Mouse (Mus musculus): ENCODE results near the gene Ptgis. TPM values are rescaled to one million over a fixed set of nuclear protein-coding genes. Genes with fewer than 3 reads are reported as not detected.

Gene Ptgis
- polyA plus RNA-seq, 1 experiment = 116 TPM

DNA sequence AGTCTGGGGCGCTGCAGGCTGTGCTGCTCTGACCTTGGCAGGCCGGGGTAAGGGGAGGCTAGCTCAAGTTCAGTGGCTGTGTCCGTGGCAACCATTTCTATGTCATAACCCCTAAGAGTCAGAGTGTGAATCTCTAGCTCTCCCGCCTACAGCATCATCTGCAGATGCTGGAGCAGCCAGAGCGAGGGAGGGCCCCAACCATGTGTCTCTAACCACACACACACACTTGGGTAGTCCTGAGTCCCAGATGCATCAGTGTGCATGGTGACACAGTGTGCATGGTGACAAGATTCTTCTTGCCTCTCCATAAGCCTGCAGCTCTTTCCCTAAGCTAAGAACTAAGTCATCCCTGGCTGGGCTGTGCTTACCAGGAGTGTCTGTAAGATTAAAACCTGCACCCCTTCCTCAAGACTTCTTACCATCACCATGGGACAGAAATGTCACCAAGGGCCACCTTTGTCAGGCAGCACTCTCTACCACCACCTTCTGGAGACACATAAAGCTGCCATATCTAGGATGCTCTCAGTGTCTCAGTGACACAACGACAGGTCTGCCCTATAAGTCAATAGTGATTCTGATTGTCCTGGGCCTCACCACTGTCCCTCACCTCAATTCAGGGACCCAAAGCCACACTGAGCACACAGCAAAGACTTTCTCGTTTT, 36.8 kb downstream of the Ptgis start:
- no peak overlapping the region for H3K4me2 ChIP-seq (ENCODE audit: low read depth)
- TF ChIP-seq TCF12 (IDR thresholded peaks at IDR 0.05; ENCODE audit: insufficient read depth, poor library complexity, severe bottlenecking) (no peak), CEBPB (IDR thresholded peaks at IDR 0.05; ENCODE audit: insufficient read depth, poor library complexity, severe bottlenecking) (no peak), USF1 (IDR thresholded peaks at IDR 0.05; ENCODE audit: low read depth) (no peak), REST (IDR thresholded peaks at IDR 0.05; ENCODE audit: insufficient read depth, insufficient read length) (no peak), SRF (IDR thresholded peaks at IDR 0.05; ENCODE audit: control insufficient read depth, insufficient read length, low read depth) (no peak), MYOD1 (IDR thresholded peaks at IDR 0.05; ENCODE audit: control insufficient read depth in 1 of 3, insufficient read length in 2 of 3, low read depth in 2 of 3) (no peak)
- no peaks in the 10 kb centered on the region for H3K27me3 ChIP-seq (ENCODE audit: control insufficient read depth, insufficient read depth, insufficient read length)
- H3K79me2 ChIP-seq (ENCODE audit: control insufficient read depth, insufficient read depth) = no peaks in the 10 kb centered on the region
- no peaks in the 10 kb centered on the region for H3K36me3 ChIP-seq (ENCODE audit: control insufficient read depth, insufficient read depth)
- no peak overlapping the region for H3ac ChIP-seq (ENCODE audit: control insufficient read depth, insufficient read length)
- H3K4me3 ChIP-seq = no peak overlapping the region

DNA sequence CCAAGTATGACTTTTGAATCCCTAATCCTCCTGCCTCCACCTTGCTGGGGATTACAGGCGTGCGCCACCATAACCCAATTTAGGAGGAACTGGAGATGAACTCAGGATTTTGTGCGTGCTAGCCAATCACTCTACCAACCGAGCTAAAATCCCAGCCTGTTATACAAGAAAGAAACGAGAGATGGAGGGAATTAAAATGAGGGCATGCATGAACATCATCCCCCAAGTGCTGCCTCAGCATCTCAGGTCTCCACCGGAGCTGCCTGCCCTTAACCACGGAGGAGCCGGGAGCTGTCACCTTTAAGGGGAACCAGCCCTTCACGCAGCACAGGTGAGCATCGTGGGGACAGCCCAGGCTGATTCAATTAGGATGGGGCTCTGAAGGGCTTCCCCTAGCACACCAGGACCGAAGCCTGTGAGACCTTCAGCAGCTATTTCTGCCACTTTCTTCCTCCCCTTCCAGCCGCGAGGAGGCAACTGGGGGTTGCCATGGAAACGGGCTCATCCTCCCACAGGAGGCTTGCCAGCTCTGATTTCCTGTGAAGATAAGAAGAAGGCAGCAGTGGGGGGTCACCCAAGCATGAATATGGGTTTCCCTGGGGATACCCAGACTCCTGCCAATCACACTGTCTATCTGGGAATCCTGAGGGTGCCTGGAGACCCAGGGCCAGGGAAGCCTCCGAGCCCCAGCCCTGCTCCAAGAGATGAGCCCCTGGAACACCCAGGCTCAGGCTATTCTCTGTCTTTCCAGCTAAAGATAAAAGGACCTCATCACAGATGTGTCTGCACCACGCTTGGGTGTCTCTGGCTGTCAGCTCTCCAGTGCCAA, 38.7 kb downstream of the Ptgis start:
- Histone ChIP-seq H3K36me3 (ENCODE audit: control insufficient read depth, insufficient read depth) (no peaks in the 10 kb centered on the region), H3K79me2 (ENCODE audit: control insufficient read depth, insufficient read depth) (no peaks in the 10 kb centered on the region), H3K4me2 (ENCODE audit: low read depth) (no peak overlapping the region), H3K4me3 (no peak overlapping the region), H3K27me3 (ENCODE audit: control insufficient read depth, insufficient read depth, insufficient read length) (no peaks in the 10 kb centered on the region), H3ac (ENCODE audit: control insufficient read depth, insufficient read length) (no peak overlapping the region)
- TF ChIP-seq TCF12 (IDR thresholded peaks at IDR 0.05; ENCODE audit: insufficient read depth, poor library complexity, severe bottlenecking) (no peak), CEBPB (IDR thresholded peaks at IDR 0.05; ENCODE audit: insufficient read depth, poor library complexity, severe bottlenecking) (no peak)

DNA sequence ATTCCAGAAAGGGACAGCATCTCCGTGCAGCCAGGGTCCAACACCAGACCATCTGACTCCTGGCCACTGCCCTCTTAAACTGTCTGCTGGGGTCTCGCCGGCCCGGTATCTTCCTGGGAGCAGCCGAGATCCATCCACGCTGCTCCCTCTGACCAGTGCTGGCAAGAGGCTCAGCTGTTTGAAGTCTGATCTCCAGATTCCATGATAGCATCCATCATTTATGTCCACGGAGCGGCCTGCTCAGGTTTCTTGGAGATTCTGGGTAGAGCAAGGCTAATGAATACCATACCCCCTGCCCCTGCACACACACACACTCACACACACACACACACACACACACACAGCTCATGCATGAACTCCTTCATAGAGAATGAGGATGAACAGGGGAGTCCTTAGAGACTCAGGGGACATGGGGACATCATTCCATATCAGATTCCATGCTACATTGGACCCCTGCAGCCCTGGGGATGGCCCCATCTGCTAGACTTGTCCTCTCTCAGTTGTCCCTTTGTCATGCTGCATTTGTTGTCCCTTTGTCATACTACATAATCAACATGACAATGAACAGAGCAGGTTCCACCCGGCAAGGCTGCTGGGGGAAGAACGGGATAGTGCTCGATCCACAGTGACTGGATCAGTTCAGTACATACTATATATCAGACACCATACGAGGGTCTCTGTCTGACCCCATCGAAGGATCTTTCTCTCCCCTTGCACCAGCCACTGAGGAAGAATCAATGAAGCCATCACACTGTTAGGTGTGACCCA, 41.6 kb downstream of the Ptgis start:
- TF ChIP-seq MAX (IDR thresholded peaks at IDR 0.05; ENCODE audit: low read depth) (no peak), POLR2A (IDR thresholded peaks at IDR 0.05; ENCODE audit: insufficient read length, low read depth) (no peak), CEBPB (IDR thresholded peaks at IDR 0.05; ENCODE audit: insufficient read depth, poor library complexity, severe bottlenecking) (no peak), USF1 (IDR thresholded peaks at IDR 0.05; ENCODE audit: low read depth) (no peak), E2F4 (IDR thresholded peaks at IDR 0.05; ENCODE audit: insufficient read depth) (no peak), REST (IDR thresholded peaks at IDR 0.05; ENCODE audit: insufficient read depth, insufficient read length) (no peak), TCF3 (IDR thresholded peaks at IDR 0.05; ENCODE audit: insufficient read length, low read depth) (no peak)
- no peak overlapping the region for H3ac ChIP-seq (ENCODE audit: control insufficient read depth, insufficient read length)
- no peaks in the 10 kb centered on the region for H3K36me3 ChIP-seq (ENCODE audit: control insufficient read depth, insufficient read depth)
- no peak overlapping the region for H3K4me2 ChIP-seq (ENCODE audit: low read depth)
- no peak overlapping the region for H3K4me3 ChIP-seq
- no peaks in the 10 kb centered on the region for H3K79me2 ChIP-seq (ENCODE audit: control insufficient read depth, insufficient read depth)
- H3K27me3 ChIP-seq (ENCODE audit: control insufficient read depth, insufficient read depth, insufficient read length) = no peaks in the 10 kb centered on the region

DNA sequence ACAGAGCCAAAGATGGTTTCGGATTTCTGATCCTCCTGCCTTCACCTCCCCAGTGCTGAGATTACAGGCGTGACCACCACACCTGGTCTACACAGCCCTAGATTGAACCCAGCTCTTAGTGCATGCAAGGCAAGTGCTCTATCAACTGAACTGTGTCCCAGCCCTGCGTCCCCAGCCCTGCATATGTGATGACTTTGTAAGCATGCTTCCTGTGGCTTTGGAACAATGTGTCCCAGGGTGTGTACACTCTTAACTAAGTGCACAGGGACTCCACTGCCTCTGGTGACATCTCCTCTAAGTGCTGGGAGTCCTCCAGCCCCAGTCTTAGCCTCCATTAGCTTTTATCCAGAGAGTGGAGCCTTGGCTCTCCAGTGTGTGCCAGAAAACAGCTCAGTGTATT, 47.0 kb downstream of the Ptgis start:
- Histone ChIP-seq H3K4me2 (ENCODE audit: low read depth) (no peak overlapping the region), H3ac (ENCODE audit: control insufficient read depth, insufficient read length) (no peak overlapping the region), H3K36me3 (ENCODE audit: control insufficient read depth, insufficient read depth) (no peaks in the 10 kb centered on the region), H3K79me2 (ENCODE audit: control insufficient read depth, insufficient read depth) (no peaks in the 10 kb centered on the region), H3K27me3 (ENCODE audit: control insufficient read depth, insufficient read depth, insufficient read length) (peaks cover 16% of the 10 kb centered on the region), H3K4me3 (no peak overlapping the region)
- TF ChIP-seq E2F4 (IDR thresholded peaks at IDR 0.05; ENCODE audit: insufficient read depth) (no peak), SRF (IDR thresholded peaks at IDR 0.05; ENCODE audit: control insufficient read depth, insufficient read length, low read depth) (no peak), MYOG (IDR thresholded peaks at IDR 0.05; ENCODE audit: control insufficient read depth in 1 of 3, insufficient read depth in 1 of 3, insufficient read length in 2 of 3, low read depth in 2 of 3) (no peak), TCF3 (IDR thresholded peaks at IDR 0.05; ENCODE audit: insufficient read length, low read depth) (no peak), POLR2AphosphoS2 (IDR thresholded peaks at IDR 0.05; ENCODE audit: insufficient read length, low read depth) (no peak), REST (IDR thresholded peaks at IDR 0.05; ENCODE audit: insufficient read depth, insufficient read length) (no peak), TCF12 (IDR thresholded peaks at IDR 0.05; ENCODE audit: insufficient read depth, poor library complexity, severe bottlenecking) (no peak), MYOD1 (IDR thresholded peaks at IDR 0.05; ENCODE audit: control insufficient read depth in 1 of 3, insufficient read length in 2 of 3, low read depth in 2 of 3) (no peak), MAX (IDR thresholded peaks at IDR 0.05; ENCODE audit: low read depth) (no peak), CEBPB (IDR thresholded peaks at IDR 0.05; ENCODE audit: insufficient read depth, poor library complexity, severe bottlenecking) (no peak), USF1 (IDR thresholded peaks at IDR 0.05; ENCODE audit: low read depth) (no peak), POLR2A (IDR thresholded peaks at IDR 0.05; ENCODE audit: insufficient read length, low read depth) (no peak)

DNA sequence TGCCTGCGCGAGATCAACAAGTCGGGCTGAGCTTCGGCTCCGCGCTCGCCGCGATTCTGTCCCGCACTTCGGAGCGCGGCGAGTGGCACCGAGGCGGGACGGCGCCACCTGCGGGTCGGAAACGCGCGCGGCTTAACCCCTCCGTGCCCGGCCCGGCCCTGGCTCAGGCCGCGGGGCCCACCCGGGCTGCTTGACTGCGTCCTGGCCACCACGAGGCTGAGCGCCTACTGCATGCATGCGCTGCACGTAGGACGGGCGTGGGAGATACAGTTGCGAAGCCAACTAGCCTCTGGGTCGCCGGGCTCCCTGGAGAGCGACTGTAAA, 50.4 kb downstream of the Ptgis start, which contains the start of gene Kcnb1:
Kcnb1 (minus strand) TSS at position 80 of the 324 bp plus-strand sequence.
- H3K4me3 ChIP-seq = no peak within 1 kb of the TSS
- H3K27me3 ChIP-seq (ENCODE audit: control insufficient read depth, insufficient read depth, insufficient read length) = peaks cover 42% of the 10 kb centered on the region
- H3ac ChIP-seq (ENCODE audit: control insufficient read depth, insufficient read length) = no peak within 1 kb of the TSS
- no peak within 1 kb of the TSS for H3K4me2 ChIP-seq (ENCODE audit: low read depth)
- TF ChIP-seq MYOD1 (IDR thresholded peaks at IDR 0.05; ENCODE audit: control insufficient read depth in 1 of 3, insufficient read length in 2 of 3, low read depth in 2 of 3) (no peak), USF1 (IDR thresholded peaks at IDR 0.05; ENCODE audit: low read depth) (no peak), CEBPB (IDR thresholded peaks at IDR 0.05; ENCODE audit: insufficient read depth, poor library complexity, severe bottlenecking) (no peak), POLR2A (IDR thresholded peaks at IDR 0.05; ENCODE audit: insufficient read length, low read depth) (no peak), TCF12 (IDR thresholded peaks at IDR 0.05; ENCODE audit: insufficient read depth, poor library complexity, severe bottlenecking) (no peak), MYOG (IDR thresholded peaks at IDR 0.05; ENCODE audit: control insufficient read depth in 1 of 3, insufficient read depth in 1 of 3, insufficient read length in 2 of 3, low read depth in 2 of 3) (no peak), TCF3 (IDR thresholded peaks at IDR 0.05; ENCODE audit: insufficient read length, low read depth) (no peak), E2F4 (IDR thresholded peaks at IDR 0.05; ENCODE audit: insufficient read depth) (no peak), SRF (IDR thresholded peaks at IDR 0.05; ENCODE audit: control insufficient read depth, insufficient read length, low read depth) (no peak)
- no peaks in the 10 kb centered on the region for H3K36me3 ChIP-seq (ENCODE audit: control insufficient read depth, insufficient read depth)
- no peaks in the 10 kb centered on the region for H3K79me2 ChIP-seq (ENCODE audit: control insufficient read depth, insufficient read depth)

All from myocyte (in vitro differentiated cells).